Mouse (Mus musculus): ENCODE measurements around the gene S100a4. TPM values are rescaled to one million over a fixed set of nuclear protein-coding genes. Genes with fewer than 3 reads are reported as not detected.
A peak's percentile ranks its signal among the peaks of the same experiment; 100 is the strongest.

Gene S100a4
- total RNA-seq, 2 experiments from 2014 or later, result 2.9 to 4.5 TPM

DNA sequence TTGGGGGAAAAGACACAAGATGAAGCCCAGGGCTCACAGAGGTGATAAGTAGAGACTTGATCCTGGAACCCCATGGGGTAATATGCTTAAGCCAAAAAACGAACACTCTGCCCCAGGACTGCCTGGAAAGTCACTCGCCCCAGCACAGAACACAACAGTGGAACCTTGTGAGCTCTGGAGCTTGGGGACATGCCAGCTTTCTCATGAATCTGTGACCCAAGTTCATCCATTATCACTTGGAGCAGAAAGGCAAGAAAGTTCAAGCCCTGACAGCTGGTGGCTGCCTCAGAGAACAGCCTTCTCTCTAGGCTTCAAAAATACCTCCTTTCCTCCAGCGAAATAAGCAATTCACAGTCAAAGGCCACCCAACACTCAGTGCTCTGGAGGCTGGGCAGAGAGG, 4.2 kb upstream of the S100a4 start:
- no peak for DNase-seq (ENCODE audit: low spot score in 2 of 2)

DNA sequence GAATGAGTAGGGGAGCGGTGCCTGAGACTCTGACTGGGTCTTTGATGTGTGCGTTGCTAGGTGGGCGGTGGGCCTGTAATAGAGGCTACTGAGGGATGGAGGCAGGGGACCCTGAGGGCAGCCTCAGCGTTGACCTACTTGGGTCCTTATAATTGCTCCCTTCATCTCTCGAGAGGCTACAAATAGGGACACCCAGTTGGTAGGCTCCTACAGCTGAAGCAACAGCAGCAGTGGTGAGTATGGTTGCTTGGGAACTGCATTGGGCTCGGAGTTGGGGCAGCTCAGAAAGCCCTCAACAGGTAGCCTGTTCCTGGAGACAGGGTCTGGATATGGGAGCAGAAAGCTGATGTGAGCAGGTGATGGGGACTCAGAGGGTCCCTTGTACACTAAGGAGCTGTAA, 3.5 kb upstream of the S100a4 start:
- DNase-seq (ENCODE audit: low spot score in 2 of 2), result no peak

DNA sequence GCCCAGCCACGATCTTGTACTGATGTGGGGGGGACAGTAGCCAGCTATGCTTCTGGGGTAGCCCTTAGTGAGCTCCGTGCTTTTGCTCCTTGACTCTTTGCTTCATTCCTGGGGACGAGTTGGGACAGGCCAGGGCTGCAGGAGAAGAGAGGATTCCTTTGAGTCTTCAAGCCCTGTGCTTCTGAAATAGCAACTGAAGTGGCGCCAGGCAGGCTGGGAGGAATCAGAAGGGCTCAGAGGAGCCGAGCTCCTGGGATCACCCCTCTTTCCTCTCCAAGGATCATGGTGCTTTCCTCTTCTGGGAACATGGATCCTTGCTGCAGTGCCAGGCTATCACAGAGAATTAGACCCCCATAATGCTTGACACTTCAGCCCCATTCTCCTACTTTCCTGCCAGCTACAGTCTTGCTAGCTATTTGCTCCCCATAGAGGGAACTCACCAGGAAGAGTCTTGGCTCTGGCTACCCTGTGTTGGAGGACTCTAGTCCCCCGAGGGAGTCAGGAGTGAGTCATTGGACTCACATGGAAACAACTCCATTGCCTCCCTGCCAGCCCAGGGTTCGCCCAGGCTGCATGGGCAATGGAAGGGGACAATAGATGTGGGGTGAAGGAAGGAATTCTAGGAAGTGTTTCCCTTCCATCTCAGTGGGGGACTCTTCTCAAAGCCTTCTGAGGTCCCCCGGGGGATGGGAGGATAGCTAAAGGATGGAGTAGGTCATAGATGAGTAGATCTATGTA, 2.9 kb upstream of the S100a4 start:
- no peak for DNase-seq (ENCODE audit: low spot score in 2 of 2)

DNA sequence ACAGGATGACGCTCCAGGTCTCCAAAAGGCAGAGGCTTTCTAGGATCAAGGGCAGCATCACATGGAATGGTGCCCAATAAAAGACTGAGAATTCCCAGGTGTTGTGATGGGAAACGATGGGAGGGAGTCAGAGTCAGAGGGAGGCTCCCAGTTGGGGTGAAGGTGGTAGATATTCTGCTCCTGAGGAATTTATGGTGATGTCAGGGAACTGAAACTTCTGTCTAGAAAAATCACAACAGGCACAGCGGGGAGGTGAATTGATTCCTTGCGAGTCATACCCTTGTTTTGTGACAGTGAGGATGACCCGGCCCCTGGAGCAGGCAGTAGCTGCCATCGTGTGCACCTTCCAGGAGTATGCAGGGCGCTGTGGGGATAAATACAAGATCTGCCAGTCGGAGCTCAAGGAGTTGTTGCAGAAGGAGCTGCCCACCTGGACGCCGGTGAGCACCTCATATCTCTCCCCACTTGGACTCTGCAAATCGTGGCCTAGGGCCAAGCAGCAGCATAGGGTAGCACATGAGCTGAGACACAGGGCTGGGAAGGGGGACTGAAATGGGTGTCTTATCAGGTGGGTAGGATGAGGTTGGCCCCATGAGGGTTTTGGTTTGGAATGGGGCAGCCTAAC, 2.0 kb upstream of the S100a4 start, which contains the start of gene Gm42674:
TSS of gene Gm42674 (plus strand) at position 419 of the 625 bp plus-strand sequence.
- DNase-seq (ENCODE audit: low spot score in 2 of 2), result no peak

DNA sequence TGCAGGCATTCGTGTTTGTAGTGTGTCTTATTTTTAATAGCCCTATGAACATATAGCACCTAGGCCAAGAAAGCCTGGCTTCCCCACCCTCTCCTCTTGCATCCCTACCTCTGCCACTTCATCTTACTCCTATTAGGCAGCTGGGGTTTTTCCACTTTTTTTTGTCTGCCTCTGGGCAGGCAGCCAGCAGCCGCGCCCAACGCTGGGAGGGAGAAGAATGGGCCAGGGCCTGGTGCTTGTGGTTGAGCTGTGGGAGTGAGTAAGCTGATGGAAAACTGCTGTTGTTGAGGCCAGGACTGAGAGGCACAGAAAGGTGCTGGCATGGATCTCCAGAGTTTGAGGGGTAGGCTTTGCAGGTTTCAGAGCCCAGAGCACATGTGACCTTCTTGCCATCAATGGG, 845 bp downstream of the S100a4 start:
- peak in 1 of 2 experiments; percentile 72 for DNase-seq (ENCODE audit: low spot score in 2 of 2)

DNA sequence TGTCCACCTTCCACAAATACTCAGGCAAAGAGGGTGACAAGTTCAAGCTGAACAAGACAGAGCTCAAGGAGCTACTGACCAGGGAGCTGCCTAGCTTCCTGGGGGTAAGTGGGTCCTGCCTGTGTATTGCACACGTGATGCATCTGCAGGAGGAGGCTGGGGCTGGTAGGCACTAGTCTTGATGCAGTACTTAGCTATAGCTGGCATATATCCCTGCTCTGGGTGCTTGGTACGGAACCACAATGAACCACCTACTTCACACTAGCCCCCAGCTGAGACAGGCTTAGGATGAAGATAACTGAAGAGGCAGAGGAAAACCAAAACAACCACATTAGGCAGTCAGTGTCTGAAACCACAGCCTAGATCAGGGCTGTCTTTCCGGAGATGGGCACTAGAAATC, 1.5 kb downstream of the S100a4 start:
- DNase-seq (ENCODE audit: low spot score in 2 of 2), result no peak

DNA sequence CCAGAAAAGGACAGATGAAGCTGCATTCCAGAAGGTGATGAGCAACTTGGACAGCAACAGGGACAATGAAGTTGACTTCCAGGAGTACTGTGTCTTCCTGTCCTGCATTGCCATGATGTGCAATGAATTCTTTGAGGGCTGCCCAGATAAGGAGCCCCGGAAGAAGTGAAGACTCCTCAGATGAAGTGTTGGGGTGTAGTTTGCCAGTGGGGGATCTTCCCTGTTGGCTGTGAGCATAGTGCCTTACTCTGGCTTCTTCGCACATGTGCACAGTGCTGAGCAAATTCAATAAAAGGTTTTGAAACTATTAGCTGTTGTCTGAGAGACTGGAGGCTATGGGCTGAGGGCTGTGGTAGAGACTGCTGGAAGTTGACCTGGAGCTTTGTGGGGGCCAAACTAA, 2.2 kb downstream of the S100a4 start:
- DNase-seq (ENCODE audit: low spot score in 2 of 2), result no peak

DNA sequence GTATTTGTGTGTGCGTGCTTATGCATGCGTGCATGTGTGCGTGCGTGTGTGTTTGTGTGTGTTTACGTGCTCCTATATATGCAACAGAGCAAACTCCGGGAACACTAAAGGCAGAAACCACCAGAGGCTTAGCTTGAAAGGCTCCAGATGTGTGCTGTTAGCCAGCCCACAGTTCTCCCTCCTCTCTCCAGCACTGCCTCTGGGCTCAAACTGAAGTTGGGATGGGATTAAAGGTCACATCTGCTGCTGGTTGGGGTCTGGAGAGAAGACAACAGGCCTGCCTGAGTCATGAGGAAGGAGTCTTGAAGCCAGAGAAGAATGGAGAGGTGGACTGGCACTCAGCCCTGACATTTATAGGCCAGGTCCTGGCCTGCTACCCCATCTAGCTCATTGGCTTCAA, 2.6 kb downstream of the S100a4 start:
- no peak for DNase-seq (ENCODE audit: low spot score in 2 of 2)

DNA sequence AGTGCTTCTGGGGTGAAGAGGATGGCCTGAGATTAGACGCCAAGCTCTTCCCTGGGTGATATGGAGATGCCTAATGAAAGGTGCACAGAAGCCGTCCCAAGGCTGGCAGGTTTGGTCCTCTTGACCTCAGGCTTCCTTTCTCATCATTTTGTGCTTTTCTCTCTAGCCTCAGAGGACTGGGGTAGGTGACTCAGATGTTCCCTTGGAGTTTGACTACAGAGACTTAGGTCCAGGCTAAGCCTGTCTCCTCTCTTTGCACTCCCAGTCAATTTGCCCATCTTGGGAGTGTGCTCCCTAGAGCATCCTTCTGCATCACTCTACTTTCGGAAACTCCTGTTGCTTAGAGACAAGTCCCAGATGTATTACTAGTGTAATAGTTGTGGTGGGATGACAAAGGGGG, 3.8 kb downstream of the S100a4 start:
- no peak for DNase-seq (ENCODE audit: low spot score in 2 of 2)

DNA sequence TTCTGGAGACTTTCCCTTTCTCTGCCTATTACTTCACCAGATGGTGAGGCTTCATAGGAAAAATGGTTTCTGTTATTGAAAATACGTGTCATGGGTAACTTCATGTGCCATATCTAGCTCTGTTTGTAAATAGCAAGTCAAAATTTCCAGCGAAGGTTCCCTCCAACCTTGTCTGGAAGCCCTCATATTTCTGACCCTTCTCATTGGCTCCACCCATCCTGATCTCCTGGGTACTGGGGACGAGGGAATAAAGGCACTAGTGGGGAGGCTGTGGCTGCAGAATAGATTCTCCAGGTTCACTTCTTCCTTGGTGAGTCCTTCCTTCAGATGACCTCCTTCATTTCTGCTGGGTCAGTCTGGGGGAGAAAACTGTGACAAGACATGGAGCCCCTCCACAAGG, 4.7 kb downstream of the S100a4 start, which contains the start of gene S100a5:
TSS of gene S100a5 (plus strand) at position 301 of the 400 bp plus-strand sequence.
- no peak for DNase-seq (ENCODE audit: low spot score in 2 of 2)

DNA sequence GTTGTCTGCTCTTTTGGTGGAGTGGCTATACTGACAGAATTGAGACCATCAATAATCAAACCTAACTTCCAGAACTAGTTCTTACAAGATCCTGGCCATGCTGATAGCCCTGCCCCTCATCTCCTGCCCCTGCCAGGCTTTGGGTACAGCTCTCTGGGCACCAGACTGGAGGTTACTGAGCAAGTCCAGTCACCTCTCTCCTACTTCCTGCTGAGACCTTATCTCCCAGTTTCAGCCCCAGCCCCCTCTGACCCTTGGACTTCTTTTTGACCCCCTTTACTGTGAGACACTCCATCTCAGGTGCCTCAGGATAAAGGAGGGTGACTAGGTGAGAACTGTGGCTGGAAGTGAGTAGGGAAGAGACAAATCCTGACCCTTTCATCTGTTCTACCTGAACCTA, 5.5 kb downstream of the S100a4 start:
- DNase-seq (ENCODE audit: low spot score in 2 of 2), result no peak

DNA sequence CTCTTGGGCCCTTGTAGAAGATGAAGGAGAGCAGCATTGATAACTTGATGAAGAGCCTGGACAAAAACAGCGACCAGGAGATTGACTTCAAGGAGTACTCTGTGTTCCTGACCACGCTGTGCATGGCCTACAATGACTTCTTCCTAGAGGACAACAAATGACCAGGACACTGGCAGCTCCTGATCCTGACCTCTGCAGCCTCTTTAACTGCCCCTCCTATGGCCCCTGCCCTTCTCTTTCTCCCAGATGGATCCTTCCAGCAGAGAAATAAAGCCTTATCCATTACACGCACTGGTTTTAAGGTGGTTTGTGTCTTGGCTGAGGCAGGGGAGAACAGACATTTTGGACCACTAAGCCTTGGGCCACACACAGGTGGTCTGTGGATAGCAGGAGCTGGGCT, 7.9 kb downstream of the S100a4 start:
- DNase-seq (ENCODE audit: low spot score in 2 of 2), result no peak

DNA sequence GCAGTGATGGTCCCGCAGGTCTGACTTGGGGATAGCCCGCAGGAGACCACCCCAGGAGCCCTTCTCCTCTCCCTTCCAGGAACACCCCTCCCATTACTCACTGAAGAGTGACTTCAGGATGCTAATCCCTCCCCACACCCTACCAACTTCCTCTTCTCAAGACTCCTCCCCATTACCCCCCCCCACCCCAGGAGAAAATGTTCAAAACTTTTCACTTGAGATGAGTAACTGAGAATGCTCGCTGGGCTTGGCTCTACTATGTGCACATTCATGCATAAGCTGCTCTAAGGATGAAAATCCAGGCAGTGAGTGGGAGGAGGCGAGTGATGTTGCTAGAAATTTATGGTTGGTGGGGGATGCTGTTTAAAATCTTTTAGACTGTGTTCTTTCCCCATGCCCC, 8.5 kb downstream of the S100a4 start:
- no peak for DNase-seq (ENCODE audit: low spot score in 2 of 2)

DNA sequence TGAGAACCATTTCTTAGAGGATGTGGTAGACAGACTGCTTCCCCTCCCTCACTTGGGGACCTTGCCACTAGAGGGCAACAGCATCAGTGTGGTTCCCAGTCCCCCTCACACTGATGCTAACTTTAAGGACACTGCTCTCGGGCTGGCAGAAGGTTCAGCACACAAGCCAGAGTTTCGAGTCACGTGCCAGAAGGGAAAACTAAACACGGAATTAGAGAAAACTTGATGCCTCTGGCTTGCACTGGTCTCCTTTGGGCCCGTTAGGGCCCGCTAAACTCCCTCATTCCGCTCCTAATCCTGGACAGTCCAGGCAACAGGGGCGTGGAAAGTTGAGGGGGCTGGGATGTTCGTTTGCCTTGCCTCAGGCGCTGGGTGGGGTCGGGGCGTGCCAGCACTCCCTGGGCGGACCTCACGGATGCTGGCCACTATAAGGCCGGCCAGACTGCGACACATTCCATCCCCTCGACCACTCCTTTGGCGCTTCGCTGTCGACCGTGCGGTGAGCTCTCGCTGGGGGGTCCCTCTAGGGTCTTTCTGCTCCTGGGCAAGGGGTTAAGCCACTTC, 9.2 kb downstream of the S100a4 start, which contains the start of gene S100a6:
TSS of gene S100a6 (plus strand) at position 155 of the 564 bp plus-strand sequence.
- DNase-seq (ENCODE audit: low spot score in 2 of 2), result peak; percentile 45 to 50

DNA sequence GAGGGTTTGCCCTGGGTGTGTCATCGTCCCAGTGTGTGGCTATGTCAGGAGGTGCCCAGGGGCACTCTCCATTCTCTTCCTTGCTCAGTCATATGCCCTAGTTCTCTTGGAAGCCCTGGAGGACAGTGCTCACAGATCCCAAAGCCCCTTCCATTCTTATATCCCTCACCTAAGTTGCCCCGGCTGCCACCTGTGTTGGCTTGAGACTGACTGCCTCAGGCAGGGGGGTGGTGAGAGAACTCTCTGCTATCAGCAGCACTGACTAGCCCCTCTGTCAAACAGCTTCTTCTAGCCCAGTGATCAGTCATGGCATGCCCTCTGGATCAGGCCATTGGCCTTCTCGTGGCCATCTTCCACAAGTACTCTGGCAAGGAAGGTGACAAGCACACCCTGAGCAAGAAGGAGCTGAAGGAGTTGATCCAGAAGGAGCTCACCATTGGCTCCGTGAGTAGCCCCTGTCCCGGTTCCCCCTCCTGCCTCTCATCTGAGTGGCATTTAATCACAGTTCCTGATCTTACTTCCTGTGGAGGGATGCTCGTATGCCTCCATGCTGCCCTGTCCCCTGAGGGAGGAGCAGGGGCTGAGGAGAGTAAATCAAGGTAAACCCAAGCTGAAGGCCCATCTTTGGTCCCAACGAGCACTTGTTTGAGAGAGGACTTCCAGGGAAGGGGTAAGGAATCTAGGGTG, 10.0 kb downstream of the S100a4 start:
- no peak for DNase-seq (ENCODE audit: low spot score in 2 of 2)

DNA sequence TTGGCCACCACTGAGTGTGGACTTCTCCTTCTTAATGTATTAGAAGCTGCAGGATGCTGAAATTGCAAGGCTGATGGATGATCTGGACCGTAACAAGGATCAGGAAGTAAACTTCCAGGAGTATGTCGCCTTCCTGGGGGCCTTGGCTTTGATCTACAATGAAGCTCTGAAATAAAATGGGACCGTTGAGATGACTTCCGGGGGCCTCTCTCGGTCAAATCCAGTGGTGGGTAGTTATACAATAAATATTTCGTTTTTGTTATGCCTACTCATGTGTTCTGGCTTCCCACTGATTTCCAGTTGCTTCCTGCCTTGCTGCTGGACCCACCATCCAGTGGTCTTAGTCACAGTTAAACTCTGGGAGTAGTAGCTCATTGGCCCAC, 10.6 kb downstream of the S100a4 start:
- no peak for DNase-seq (ENCODE audit: low spot score in 2 of 2)

DNA sequence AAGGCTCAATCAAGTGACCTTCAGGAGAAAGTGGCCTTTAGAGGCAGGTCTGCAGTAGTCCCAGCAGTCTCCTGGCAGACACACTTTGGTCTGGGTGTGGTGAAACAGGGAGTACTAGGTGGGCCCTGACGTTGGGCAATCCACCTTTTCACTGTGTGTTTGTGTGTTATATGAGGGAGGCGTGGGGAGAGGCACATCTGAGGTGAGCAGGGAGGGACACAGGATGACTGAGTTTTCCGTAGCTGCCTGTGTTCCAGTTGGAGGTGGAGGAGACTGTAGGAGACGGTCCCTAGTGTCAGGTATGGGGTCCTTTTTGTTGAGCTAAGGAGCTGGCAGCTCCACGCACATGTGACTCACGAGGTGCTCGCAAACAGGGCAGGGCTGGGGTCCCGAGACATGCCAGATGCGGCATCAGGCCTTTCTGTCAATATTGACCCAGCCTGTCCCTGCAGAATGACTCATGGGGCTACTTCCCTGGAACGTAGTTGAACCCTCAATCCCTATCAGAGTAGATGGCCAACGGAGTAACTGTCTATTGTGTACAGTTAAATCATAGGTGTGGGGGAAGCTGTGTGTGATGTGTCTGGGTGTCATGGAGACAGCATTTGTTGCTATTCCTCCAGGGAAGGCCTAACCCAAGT, 11.2 kb downstream of the S100a4 start:
- no peak for DNase-seq (ENCODE audit: low spot score in 2 of 2)

DNA sequence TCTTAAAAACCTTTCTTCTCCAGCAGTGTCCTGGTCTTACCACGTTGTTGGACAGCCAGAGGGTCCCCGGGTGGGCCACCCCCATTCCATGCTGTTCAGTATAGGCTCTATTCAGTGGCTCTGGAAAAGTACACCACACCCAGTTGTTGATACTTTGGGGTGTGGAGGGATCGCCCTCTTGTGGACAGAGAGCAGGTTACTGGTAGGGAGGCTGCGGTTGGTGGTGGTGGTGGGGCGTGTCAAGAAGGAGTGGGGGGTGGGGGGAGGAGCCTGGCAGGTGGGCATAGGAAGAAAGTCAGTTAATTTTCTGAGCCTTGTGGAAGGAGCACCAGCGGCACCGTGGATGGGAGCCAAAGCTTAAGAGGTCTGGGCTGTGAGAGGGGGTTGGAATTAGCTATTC, 11.8 kb downstream of the S100a4 start:
- peak; percentile 68 to 73 for DNase-seq (ENCODE audit: low spot score in 2 of 2)

DNA sequence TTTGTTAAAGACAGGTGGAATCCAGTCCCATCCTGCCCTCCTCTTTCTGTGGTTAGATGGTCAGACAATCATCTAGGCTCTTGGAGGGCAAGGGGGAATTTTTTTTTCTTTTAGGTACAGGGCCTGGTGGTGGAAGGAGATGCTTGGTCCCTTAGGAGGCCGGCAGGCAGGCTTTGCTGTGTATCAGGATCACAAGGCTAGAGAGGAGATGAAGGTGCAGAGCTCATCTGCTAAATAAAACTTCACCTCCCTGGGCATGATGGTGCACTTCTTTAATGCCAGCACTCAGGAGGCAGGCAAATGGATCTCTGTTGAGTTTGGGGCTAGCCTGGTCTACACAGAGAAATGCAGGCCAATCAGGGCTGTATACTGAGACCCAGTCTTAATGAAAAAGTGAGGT, 12.3 kb downstream of the S100a4 start:
- no peak for DNase-seq (ENCODE audit: low spot score in 2 of 2)

DNA sequence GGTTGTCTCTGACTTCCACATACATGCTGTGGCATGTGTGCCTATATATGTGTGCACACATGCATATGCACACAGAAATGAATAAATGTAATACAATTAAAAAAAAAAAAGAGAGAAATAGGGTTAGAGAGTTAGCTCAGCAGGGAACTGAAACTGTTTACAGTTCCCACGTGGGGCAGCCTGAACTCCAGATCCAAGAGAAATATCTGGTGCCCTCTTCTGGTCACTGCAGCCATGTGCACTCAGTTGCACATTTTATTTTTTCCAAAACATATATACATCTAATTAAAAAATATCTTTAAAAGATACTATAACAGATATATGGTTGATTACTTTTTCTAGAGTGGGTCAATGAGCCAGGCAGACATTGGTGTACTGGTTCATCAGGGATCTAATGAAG, 14.0 kb downstream of the S100a4 start:
- DNase-seq (ENCODE audit: low spot score in 2 of 2), result no peak

DNA sequence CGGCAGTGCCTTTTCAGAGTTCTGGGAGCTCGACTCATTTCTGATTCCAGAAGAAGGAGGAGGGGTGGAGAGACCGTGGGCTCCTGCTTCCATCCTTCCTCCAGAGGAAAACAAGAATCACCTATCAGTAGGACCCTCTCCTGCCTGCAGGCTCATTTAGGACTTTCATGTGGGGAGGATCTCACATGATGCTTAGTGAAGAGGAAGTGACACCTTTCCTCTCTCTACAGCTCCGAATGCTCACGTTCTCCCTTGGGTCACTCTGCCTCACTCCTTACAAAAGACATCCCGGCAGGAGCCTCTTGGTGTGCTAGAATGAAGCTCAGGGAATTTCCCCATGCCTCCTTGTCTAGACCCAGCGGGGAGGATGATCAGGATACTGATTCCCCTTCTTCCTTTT, 18.0 kb downstream of the S100a4 start:
- DNase-seq (ENCODE audit: low spot score in 2 of 2), result no peak
